Mouse (Mus musculus) gastrocnemius, postnatal 10 days (tissue): Measurements from ENCODE around the gene Gm20481. TPM values are rescaled to one million over a fixed set of nuclear protein-coding genes. Genes with fewer than 3 reads are reported as not detected.
"Not testable (repeated sequence)": the region's sequence is repeated elsewhere in the genome, so short reads cannot be mapped to it uniquely, and the experiment has no call there.

ENCODE experiments used
- DNase-seq: peaks from one replicate; pipeline ENCODE4 v3.0.0; 2021; ENCODE audit warnings: mixed read lengths
- total RNA-seq, 2 experiments: library from RNA; stranded (reverse); gene quantifications; 2 replicates each; pipeline ENCODE4 v1.2.3; 2021

Gene Gm20481
- total RNA-seq, 2 experiments from 2014 or later = not detected

DNA sequence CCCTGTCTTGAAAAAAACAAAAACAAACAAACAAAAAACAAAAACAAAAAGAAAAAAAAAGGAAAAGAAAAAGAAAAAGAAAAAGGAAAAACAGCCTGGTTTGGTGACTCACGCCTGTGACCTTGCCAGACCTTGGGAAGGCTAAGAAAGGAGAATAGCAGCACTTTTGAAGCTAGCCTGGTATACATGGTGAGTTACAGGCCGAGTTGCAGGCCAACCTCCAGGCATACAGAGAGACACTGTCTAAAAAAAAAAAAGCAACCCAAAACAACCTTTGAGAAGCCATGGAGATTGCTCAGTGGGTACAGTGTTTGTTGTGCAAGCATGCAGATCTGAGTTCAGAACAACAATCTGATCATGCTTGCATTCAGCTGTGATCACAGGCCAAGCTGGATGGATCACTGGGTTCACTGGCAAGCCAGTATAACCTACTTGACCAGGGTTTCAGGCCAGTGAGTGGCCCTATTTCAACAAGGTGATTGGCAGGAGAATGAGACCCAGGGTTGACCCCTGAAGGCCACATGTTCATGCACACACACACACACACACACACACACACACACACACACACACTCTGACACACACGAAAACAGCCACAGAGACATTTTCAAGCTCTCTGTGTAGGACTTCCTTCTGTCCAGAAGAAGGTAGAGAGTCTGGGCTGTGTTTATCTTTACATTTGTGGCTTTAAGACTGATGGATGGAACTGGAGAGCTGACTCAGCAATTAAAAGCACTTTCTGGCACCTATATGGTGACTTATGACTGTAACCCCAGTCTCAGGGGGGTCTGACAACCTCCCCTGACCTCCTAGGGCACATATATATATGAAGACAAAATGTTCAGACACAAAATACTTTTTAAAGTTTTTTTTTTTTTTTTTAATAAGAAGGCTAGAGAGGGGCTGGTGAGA is 6.1 kb downstream of the Gm20481 start:
- DNase-seq = no peak

DNA sequence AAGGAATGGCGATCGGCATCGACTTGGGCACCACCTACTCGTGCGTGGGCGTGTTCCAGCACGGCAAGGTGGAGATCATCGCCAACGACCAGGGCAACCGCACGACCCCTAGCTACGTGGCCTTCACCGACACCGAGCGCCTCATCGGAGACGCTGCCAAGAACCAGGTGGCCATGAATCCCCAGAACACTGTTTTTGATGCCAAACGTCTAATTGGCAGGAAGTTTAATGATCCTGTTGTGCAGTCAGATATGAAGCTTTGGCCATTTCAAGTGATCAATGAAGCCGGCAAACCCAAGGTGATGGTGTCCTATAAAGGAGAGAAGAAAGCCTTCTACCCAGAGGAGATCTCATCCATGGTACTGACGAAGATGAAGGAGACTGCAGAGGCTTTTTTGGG is 7.3 kb downstream of the Gm20481 start:
- DNase-seq = no peak

DNA sequence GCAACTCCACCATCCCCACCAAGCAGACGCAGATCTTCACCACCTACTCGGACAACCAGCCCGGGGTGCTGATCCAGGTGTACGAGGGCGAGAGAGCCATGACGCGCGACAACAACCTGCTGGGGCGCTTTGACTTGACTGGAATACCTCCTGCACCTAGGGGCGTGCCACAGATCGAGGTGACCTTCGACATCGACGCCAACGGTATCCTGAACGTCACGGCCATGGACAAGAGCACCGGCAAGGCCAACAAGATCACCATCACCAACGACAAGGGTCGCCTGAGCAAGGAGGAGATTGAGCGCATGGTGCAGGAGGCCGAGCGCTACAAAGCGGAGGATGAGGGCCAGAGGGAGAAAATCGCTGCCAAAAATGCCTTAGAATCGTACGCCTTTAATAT is 8.5 kb downstream of the Gm20481 start:
- no peak for DNase-seq

DNA sequence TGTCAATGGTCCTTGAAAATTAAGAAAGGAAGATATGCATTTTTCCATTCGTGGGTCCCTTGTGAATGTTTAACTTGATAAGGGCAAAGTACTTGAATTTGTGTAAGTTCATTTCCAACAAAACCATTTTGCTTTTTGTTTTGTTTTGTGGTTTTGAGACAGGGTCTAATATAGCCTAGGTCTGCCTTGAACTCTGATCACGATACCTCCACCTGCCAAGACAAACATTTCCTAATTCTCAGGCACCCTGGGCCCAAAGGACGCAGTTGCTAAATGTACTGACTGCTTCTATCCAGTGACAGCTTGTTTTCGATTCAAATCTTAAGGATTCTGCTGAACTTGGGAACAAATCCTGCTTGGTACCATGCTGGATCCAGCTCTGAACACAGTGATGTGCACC is 9.9 kb downstream of the Gm20481 start:
- DNase-seq = no peak

DNA sequence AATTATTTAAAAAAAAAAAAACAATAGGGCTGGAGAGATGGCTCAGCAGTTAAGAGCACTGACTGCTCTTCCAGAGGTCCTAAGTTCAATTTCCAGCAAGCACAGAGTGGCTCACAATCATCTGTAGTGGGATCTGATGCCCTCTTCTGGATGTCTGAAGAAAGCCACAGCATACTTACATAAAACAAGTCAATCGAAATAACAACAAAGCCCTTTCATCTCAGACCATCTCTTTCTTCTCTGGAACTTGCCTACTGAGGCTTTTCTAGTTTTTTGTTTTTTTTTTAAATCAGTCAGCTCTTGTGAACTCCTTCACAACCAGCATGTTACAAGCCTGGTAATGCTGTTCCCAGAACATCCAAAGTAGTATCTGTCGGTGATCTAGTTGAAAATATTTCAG is 10.9 kb downstream of the Gm20481 start:
- DNase-seq = no peak

DNA sequence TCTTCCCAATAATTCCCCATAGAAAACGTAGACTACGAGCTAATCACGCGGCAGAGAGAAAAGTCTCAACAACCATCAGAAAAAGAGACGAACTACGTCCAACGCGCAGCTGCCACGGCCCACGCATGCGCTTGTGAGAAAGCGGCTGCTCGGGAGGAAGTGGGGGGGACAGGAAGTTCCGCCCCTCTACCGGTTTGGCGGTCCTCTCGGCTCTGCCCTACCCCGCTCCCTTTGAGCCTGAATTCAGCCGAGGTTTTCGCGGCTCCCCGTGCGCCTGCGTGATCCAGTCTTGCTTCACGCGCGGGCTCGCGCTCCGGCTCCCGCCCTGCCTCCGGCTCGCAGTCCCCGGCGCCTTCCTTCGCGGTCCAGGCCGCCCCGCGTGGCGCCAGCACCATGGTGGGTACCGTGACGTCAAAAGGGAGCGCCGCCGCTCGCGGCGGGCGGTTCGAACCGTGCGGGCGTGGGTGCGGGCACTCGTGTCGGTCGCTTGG is 12.0 kb downstream of the Gm20481 start, which contains the start of gene Lsm2:
Gene Lsm2 (plus strand): TSS at position 173 of the 491 bp plus-strand sequence.
- peak; percentile 85 for DNase-seq

DNA sequence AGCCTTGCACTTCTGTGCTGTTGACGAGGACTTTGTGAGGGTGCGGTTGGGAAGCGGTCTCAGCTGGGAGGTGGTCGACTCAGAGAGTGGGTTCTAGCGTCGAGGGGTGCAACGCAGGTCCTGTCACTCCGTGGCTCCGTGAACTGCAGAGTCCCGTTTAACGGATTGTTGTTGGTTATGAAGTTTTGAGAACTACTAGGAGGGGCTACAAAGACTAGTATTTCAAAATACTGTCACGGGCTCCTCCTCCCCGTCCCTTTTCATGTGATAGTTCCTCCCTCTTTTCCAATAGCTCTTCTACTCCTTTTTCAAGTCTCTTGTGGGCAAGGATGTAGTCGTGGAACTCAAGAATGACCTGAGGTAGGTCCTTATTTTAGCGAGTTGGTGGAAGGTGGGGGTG is 12.6 kb downstream of the Gm20481 start:
- no peak for DNase-seq

DNA sequence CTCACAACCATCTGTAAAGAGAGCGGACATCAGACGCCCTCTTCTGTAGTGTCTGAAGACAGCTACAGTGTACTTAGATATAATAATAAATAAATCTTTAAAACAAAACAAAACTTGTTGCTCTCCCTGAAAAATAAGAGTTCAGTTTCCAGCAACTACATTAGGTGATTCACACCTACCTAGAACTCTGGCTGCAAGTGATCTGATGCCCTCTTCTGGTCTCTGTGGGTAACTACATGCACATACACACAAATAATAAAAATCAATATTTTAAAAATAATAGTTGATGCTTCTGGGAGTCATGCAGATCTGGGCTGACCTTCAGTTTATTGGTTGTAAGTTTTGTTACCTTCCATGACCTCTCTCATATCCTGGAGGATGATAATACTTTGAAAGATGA is 14.5 kb downstream of the Gm20481 start:
- no peak for DNase-seq

DNA sequence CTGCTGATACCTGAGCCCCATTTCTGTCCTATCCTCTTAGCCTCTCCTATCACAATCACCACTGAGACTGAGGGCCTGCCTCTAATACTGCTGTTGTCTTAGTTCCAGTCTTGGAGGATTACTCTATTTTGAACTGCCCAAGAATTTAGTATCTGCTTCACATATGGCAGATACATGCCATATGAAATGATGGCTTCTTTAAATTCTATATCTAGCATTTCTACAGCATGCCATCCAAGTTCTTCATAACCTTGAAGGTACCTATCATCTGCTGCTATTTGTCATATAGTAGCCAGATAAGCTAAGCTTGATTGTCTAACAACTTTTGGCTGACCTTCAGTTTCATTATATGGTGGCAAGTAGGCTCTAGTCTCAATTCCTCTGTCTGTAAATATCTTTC is 25.0 kb downstream of the Gm20481 start:
- DNase-seq = no peak

DNA sequence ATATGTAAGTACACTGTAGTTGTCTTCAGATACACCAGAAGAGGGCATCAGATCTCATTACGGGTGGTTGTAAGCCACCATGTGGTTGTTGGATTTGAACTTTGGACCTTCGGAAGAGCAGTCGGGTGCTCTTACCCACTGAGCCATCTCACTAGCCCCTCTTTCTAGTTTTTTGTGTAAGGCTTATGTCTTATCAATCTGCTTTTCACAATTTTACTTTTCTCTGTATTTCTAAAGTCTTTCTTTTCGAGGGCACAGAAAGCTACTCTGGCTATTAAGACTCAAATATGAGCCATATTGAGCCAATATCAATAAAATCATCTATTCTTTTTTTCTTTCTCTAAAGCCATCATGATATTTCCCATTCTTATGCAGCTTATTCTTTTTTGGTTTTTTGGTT is 25.5 kb downstream of the Gm20481 start:
- not testable (repeated sequence) for DNase-seq

DNA sequence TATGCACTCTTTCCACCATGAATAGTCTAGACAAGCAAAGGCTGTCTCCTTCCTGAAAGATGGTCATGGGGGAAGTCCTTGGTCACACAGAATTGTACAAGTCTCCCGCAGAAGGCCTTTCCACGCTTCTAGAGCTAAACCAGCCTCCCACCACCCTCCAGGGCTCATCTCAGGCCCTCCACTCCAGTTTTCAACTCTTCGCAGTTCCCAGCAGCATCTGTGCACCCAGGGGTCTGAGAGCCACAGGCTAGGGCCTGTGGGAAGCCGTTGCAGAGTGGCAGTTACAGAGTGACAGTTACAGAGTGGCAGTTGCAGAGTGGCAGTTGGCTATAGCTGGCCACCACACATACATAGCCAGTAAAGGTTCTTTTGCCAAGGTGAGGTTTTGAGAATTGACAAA is 26.2 kb downstream of the Gm20481 start:
- DNase-seq = not testable (repeated sequence)

DNA sequence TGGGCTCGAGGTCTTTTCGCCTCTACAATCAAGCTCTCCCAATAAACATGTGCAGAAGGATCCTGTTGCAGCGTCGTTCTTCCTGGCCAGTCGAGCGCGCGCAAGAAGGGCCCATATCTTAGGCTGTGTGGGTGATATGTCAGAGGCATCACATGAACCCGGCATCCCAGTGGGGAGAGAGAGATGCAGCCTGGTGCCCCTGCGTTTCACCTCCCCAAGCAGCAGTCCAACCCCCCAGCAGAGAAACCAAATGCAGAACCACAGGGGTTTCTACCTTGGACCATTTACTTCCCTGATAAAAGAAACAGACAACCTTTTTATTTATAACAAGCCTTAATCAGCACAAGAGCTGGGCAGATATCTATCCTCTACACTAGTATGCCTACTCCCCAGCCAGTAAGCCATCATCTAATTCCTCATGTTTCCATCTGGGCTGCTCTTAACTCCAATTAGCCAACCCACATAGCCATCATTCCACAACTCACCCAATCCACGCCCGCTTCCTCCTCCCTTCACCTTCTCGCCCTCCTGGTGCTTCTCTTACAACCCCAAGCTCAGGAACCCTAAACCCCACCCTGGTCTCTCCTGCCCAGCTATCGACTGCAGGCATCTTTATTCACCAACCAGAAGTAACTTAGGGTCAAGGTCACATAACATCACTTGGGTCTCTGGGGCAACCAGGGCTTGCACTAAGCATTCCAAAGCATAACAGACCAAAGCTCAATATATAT is 26.9 kb downstream of the Gm20481 start:
- DNase-seq = no peak

DNA sequence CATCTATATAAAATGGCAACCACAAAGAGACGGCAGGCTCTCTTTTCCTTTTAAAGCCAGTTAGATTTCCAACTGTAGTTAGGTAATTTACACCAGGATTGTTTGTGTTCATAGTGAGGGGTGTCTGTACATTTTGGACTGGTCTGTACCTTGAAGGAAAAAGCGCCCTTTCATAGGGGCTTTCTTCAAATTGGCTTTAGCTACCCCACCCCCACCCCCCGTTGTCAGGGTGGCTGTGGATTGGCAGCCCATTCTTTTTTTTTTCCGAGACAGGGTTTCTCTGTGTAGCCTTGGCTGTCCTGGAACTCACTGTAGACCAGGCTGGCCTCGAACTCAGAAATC is 27.4 kb downstream of the Gm20481 start:
- DNase-seq = no peak

DNA sequence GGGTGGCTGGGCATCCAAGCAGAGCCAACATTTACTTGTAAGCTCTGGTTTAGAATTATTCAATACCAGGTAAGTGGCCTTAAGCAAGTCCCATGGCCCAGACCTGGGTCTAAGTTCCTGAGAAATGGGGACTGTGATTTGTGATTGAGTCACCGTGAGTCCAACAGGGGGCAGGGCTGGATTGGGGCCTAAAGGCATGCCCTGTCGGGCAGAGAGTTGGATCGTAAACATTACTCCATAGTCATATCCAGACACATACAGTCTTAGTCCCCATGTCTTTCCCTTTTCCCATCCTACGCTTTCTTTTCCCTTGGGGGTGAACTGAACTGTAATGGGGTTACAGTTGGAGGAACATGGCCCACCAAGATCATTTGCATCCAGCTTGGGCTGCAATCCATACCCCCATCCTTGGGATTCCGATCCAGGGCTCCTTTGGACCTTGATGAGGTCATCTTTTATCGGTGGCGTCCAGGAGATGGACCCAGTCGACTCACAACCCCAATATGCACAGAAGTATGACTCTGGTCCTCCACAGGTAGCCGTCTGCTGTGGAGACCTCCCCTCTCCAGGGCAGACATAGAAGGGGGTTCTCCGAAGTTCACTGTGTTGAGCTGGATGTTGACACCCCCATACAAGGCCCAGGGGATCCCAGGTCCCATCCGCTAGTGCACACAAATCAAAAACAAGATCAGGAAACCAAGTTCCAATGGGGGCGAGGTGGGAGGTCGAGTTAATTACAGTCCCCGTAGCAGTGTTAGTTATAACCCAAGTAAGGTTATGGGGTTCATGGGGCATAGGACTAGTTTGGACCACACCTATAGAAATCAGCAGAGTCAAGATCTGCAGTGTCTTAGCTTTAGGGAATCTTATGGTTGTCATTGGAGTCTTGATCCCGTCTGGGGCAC is 29.1 kb downstream of the Gm20481 start:
- no peak for DNase-seq

DNA sequence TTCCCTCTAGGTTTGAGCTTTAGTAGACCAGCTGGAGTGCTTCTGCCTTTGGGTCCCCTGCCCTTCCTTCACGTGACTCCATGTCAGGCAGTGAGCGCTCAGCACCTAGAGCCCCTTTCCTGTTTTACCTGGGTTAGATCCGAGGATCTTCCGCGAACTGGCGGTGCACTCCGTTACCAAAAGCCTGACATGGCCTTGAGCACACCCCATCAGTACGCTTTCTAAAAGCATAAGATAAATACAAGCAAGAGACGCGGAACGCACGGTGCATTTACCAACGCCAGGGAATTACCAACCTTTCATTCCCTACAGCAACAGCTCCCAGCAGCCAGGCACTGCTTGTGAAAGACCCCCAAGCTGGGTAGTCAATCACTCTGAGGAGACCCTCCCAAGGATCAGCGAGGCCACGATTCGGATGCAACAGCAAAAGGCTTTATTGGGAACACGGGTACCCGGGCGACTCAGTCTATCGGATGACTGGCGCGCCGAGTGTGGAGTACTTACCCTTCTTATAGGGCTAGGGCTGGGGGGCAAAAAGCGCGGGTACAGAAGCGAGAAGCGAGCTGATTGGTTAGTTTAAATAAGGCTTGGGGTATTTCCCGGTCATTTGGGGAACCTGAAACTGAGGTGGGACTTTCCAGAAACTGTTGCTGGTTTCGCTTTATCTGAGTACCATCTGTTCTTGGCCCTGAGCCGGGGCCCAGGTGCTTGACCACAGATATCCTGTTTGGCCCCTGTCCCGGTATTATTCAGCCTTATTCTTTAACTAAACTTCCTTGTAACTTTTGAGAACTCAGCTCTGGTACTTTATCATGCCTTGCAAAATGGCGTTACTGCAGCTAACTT is 30.4 kb downstream of the Gm20481 start:
- not testable (repeated sequence) for DNase-seq

DNA sequence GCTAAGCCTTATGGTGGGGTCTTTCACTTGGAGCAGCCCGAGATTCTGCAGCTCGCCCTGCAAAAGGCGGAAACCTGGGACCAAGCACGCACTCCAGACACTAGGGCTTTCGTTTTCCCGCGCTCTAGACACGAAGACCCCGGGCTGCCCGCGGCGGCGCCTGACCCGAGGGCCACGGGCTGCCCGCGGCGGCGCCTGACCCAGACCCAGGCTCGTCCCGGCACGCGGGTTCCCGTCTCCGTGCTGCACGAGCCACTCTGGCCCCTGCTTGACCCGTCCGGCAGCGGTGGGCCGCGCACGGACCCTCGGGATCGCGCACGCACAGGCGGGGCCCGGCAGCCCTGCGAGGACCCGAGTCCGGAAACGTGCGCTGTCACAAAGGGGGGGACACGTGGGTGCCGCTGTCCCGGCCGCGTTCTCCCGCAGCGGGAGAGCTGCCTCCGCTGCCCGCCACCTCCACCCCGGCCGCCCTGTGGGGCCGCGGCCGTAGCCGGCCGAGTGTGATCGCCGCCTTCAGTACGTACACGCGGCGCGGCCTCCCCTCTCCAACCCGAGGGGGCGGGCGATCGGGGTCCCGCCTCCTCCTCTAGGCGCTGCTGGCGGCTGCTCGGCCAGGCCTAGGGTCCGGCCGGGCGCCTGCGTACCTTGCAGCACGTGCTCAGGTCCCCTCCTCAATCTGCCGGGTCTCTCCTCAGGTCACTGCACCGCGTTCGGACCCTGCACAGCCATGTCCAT is 31.2 kb downstream of the Gm20481 start, which contains the start of gene Vars:
Gene Vars (plus strand): TSS at position 271 of the 735 bp plus-strand sequence.
- DNase-seq = peak; percentile 85

DNA sequence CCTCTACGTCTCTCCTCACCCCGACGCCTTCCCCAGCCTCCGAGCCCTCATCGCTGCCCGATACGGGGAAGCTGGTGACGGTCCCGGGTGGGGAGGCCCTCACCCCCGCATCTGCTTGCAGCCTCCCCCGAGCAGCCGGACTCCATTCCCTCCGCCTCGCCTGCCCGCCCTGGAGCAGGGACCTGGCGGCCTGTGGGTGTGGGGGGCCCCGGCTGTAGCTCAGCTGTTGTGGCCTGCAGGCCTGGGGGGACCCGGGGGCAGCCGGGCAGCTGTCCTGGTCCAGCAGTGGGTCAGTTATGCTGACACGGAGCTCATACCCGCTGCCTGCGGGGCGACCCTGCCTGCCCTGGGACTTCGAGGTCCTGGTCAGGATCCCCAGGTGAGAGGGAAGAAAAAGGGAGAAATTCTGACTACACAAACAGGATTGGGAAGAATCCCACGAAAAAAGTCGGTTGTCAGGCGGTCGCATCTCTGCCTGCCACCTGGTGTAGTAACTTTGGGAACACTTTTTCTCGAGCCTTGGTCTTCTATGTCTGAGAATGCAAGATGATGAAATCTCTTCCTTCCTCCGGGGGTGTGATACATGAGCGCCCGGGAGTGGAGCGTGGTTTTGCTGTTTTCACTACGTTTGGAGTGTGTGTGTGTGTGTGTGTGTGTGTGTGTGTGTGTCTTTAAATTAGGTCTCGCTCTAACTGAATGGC is 31.9 kb downstream of the Gm20481 start:
- DNase-seq = peak; percentile 14

DNA sequence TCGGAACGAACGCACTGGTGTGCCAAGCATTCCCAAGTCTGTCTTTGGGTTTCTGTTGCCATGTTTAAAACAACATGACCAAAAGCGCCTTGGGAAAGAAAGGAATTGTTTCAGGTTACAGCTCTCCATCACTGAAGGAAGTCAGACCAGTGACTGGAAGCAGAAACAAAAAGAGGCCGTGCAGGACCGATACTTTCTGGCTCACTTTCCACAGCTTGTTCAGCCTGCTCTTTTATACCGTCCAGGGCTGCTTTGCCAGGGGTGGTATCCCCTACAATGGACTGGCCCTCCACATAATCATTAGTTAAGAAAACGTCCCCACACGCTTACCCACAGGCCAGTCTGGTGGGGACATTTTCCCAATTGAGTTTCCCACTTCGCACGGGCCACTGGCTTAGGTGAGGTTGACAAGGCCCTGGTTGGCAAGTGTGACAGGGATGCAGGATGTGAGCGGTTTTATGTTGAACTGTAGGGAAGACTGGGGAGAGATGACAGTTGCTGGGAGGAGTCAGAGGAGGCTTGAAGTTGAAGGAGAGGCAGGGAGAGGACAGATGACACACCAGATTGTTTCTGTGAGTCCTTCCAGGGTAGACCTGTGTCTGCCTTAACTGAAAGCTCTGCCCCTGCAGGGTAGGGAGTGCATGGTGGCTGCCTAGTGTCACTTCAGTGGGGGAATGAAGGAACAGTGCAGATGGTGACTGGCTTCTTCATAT is 32.6 kb downstream of the Gm20481 start:
- no peak for DNase-seq
